Mouse (Mus musculus) kidney, embryonic 14.5 days (tissue): ENCODE measurements around the gene Tmem131. TPM values are rescaled to one million over a fixed set of nuclear protein-coding genes. Genes with fewer than 3 reads are reported as not detected.

Experiments
- ATAC-seq: fragments of 200-750 bp; cut with Nextera tagmentation; 2 replicates; pipeline ENCODE4 v1.8.0; 2017; ENCODE audit warnings: moderate number of reproducible peaks, mild to moderate bottlenecking, moderate TSS enrichment, moderate library complexity; ENCODE audit not compliant: low FRiP score, low TSS enrichment
- H3K27ac ChIP-seq: fragments of 300-500 bp; sonication (generic); 2 replicates; pipeline ENCODE4 v1.5.1; 2014; ENCODE audit warnings: low read depth, mild to moderate bottlenecking, low read length, moderate library complexity, mixed read lengths
- H3K27me3 ChIP-seq: fragments of 300-500 bp; sonication (generic); 2 replicates; pipeline ENCODE4 v1.6.1; 2014; ENCODE audit warnings: mild to moderate bottlenecking, low read length; ENCODE audit not compliant: control insufficient read depth, insufficient read depth
- H3K36me3 ChIP-seq: fragments of 300-500 bp; sonication (generic); 2 replicates; pipeline ENCODE4 v1.6.1; 2014; ENCODE audit warnings: low read length, mixed read lengths; ENCODE audit not compliant: control insufficient read depth, insufficient read depth
- H3K4me1 ChIP-seq: fragments of 300-500 bp; sonication (generic); 2 replicates; pipeline ENCODE4 v1.6.1; 2014; ENCODE audit warnings: low read length, mixed read lengths; ENCODE audit not compliant: control insufficient read depth, insufficient read depth
- H3K4me2 ChIP-seq: fragments of 300-500 bp; sonication (generic); replicated peaks from 2 replicates; pipeline ENCODE4 v1.6.1; 2014; ENCODE audit warnings: low read depth, mild to moderate bottlenecking, low read length
- H3K4me3 ChIP-seq: fragments of 300-500 bp; sonication (generic); 2 replicates; pipeline ENCODE4 v1.5.1; 2014; ENCODE audit warnings: mild to moderate bottlenecking, low read length
- H3K9ac ChIP-seq: fragments of 300-500 bp; sonication (generic); 2 replicates; pipeline ENCODE4 v1.6.1; 2014; ENCODE audit warnings: low read depth, mild to moderate bottlenecking, low read length, moderate library complexity
- H3K9me3 ChIP-seq: fragments of 300-500 bp; sonication (generic); 2 replicates; pipeline ENCODE4 v1.6.1; 2016; ENCODE audit warnings: low read length; ENCODE audit not compliant: control insufficient read depth
- WGBS: fragments of 180-500 bp; shearing (Covaris S2); extraction: QIAGEN DNeasy Blood & Tissue Kit; methylation state at CpG from one replicate; pipeline ENCODE4 v1.1.7; 2014; 5-methylcytosine and 5-hydroxymethylcytosine counted together
- polyA plus RNA-seq: library from polyadenylated mRNA; unstranded; fragments of >200 nt; fragmentation: Nextera tagmentation; extraction: Ambion mirVana; gene quantifications from 2 replicates; pipeline ENCODE4 v1.2.1, GENCODE M21; 2014

Gene Tmem131
- polyA plus RNA-seq, 1 experiment from 2014 or later, result 22.1 TPM

- no peaks in the 10 kb centered on the region for H3K9me3 ChIP-seq
- H3K36me3 ChIP-seq, result no peaks in the 10 kb centered on the region
- no peak for ATAC-seq
- H3K4me2 ChIP-seq, result no peak overlapping the region
- no peaks in the 10 kb centered on the region for H3K27me3 ChIP-seq
- no peak overlapping the region for H3K4me3 ChIP-seq
- WGBS, result 86% methylated on average over 3 of the region's 3 CpGs
- no peaks in the 10 kb centered on the region for H3K4me1 ChIP-seq
- H3K27ac ChIP-seq, result no peak overlapping the region
- H3K9ac ChIP-seq, result no peak overlapping the region
Observed at GRCm38 (mm10) chr1:36892461-36892860, 51.0 kb downstream of the Tmem131 start.

DNA sequence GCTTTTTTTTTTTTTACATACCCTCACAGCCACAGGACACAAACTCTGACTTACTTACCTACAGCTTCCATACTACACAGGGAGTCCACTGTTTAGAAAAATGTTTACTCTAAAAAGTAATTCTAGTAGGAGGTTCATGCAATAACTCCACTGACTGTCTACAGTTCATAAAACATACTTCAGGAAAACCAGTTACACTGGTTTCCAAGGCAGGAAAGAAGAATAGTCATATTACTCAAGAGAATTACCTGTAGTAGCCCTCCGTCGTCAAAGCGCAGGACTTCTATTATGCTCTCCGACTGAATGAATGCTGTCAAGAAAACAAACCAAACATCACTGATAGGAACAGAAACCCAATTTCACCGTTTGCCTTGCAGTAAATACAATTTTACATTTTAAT is 54.5 kb downstream of the Tmem131 start:
- Histone ChIP-seq H3K9me3 (no peaks in the 10 kb centered on the region), H3K36me3 (peaks cover 13% of the 10 kb centered on the region; the same call in 1 of the 2 replicates), H3K4me1 (no peaks in the 10 kb centered on the region; the same call in 1 of the 2 replicates), H3K9ac (no peak overlapping the region), H3K27me3 (no peaks in the 10 kb centered on the region), H3K27ac (no peak overlapping the region), H3K4me3 (no peak overlapping the region), H3K4me2 (no peak overlapping the region)
- 73% methylated on average over 5 of the region's 5 CpGs for WGBS
- no peak for ATAC-seq

GRCm38 (mm10) chr1:36887172-36887571 is 56.3 kb downstream of the Tmem131 start:
- H3K4me2 ChIP-seq, result no peak overlapping the region
- H3K4me3 ChIP-seq, result no peak overlapping the region
- H3K27ac ChIP-seq, result no peak overlapping the region
- H3K27me3 ChIP-seq, result no peaks in the 10 kb centered on the region
- H3K9me3 ChIP-seq, result no peaks in the 10 kb centered on the region
- WGBS, result 91% methylated on average over 3 of the region's 3 CpGs
- peaks cover 13% of the 10 kb centered on the region; the same call in 1 of the 2 replicates for H3K36me3 ChIP-seq
- H3K9ac ChIP-seq, result no peak overlapping the region
- no peaks in the 10 kb centered on the region; the same call in 1 of the 2 replicates for H3K4me1 ChIP-seq
- no peak for ATAC-seq

- Histone ChIP-seq H3K9ac (no peak overlapping the region), H3K36me3 (peaks cover 13% of the 10 kb centered on the region; the same call in 1 of the 2 replicates)
Observed at GRCm38 (mm10) chr1:36886489-36886888, 57.0 kb downstream of the Tmem131 start.

DNA sequence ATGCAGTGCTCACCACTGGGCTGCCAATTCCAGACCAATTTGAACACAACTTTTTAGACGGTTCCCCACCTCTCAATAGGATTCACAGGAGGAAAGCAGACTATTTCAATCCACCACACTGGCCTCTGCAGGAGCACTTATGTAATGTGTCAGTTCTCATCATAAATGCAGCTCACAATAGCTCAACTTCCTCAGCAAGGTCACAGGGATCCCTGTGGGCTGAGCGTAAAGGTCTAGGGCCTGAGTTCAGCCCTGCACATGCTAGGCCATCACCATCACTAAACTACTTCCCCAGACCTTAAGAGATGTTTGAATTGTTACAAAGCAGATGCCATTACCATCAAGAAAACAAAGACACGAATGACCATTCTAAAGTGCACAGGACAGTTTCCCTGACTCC is 58.9 kb downstream of the Tmem131 start:
- ATAC-seq, result no peak
- Histone ChIP-seq H3K4me1 (no peaks in the 10 kb centered on the region; the same call in 1 of the 2 replicates), H3K9ac (no peak overlapping the region), H3K36me3 (peaks cover 13% of the 10 kb centered on the region; the same call in 1 of the 2 replicates), H3K4me3 (no peak overlapping the region), H3K27me3 (no peaks in the 10 kb centered on the region), H3K4me2 (no peak overlapping the region), H3K9me3 (no peaks in the 10 kb centered on the region), H3K27ac (no peak overlapping the region)
- 70% methylated on average over 3 of the region's 3 CpGs for WGBS

More at GRCm38 (mm10) chr1:36886489-36886888, 57.0 kb downstream of the Tmem131 start:
- Histone ChIP-seq H3K4me3 (no peak overlapping the region), H3K4me2 (no peak overlapping the region), H3K27me3 (no peaks in the 10 kb centered on the region), H3K9me3 (no peaks in the 10 kb centered on the region), H3K27ac (no peak overlapping the region), H3K4me1 (no peaks in the 10 kb centered on the region; the same call in 1 of the 2 replicates)
- WGBS, result 87% methylated on average over 4 of the region's 4 CpGs
- ATAC-seq, result no peak

GRCm38 (mm10) chr1:36883805-36884204 is 59.7 kb downstream of the Tmem131 start:
- 80% methylated on average over 2 of the region's 2 CpGs for WGBS

GRCm38 (mm10) chr1:36879154-36879553 is 64.3 kb downstream of the Tmem131 start:
- H3K36me3 ChIP-seq, result peaks cover 3% of the 10 kb centered on the region; the same call in 1 of the 2 replicates
- no peaks in the 10 kb centered on the region; the same call in 1 of the 2 replicates for H3K4me1 ChIP-seq
- 61% methylated on average over 1 of the region's 1 CpGs for WGBS

More at GRCm38 (mm10) chr1:36883805-36884204, 59.7 kb downstream of the Tmem131 start:
- no peak for ATAC-seq
- H3K9me3 ChIP-seq, result no peaks in the 10 kb centered on the region
- no peak overlapping the region for H3K4me3 ChIP-seq
- H3K36me3 ChIP-seq, result peaks cover 13% of the 10 kb centered on the region; the same call in 1 of the 2 replicates
- H3K9ac ChIP-seq, result no peak overlapping the region
- no peak overlapping the region for H3K27ac ChIP-seq
- no peaks in the 10 kb centered on the region; the same call in 1 of the 2 replicates for H3K4me1 ChIP-seq
- H3K27me3 ChIP-seq, result no peaks in the 10 kb centered on the region
- no peak overlapping the region for H3K4me2 ChIP-seq

GRCm38 (mm10) chr1:36877126-36877525 is 66.3 kb downstream of the Tmem131 start:
- H3K27ac ChIP-seq, result no peak overlapping the region
- no peak overlapping the region for H3K4me2 ChIP-seq
- peaks cover 3% of the 10 kb centered on the region; the same call in 1 of the 2 replicates for H3K36me3 ChIP-seq
- WGBS, result 80% methylated on average over 1 of the region's 1 CpGs
- no peaks in the 10 kb centered on the region for H3K27me3 ChIP-seq
- ATAC-seq, result no peak
- no peaks in the 10 kb centered on the region for H3K9me3 ChIP-seq
- no peaks in the 10 kb centered on the region for H3K4me1 ChIP-seq
- H3K9ac ChIP-seq, result no peak overlapping the region
- H3K4me3 ChIP-seq, result no peak overlapping the region

More at GRCm38 (mm10) chr1:36879154-36879553, 64.3 kb downstream of the Tmem131 start:
- no peak for ATAC-seq
- H3K9ac ChIP-seq, result no peak overlapping the region
- no peak overlapping the region for H3K4me3 ChIP-seq
- no peak overlapping the region for H3K4me2 ChIP-seq
- no peaks in the 10 kb centered on the region for H3K9me3 ChIP-seq
- H3K27ac ChIP-seq, result no peak overlapping the region
- no peaks in the 10 kb centered on the region for H3K27me3 ChIP-seq

DNA sequence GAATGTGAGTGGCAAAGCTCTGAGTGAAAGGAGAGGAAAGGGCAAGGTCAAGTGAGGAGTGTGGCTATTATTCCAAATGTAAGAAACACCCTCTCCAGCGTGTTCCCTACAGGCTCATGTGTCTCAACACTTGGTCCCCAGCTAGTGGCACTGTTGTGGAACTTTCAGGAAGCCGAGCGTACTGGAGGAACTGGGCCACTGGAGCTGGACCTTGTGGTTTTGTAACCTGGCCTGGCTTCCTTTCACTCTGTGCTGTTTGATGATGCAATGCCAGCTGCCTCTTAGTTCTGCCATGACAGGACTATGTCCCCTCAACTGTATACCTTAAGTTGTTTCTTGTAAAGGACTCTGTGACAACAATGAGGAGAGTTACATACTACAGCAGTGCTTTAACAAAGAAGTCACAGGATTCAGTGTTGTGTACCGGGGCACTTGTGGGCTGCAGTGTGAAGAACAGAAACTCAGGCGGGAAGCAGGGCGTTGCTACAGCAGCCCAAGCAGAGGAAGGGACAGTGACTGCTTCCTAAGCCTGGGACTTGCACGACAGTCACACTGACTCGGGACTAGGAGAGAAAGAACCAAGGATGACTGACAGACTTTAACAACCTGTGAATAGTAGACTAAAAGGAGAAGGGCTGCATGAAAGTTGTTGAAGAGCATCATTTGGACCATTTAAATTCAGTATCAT is 68.4 kb downstream of the Tmem131 start:
- Histone ChIP-seq H3K9me3 (no peaks in the 10 kb centered on the region), H3K4me2 (no peak overlapping the region), H3K27me3 (no peaks in the 10 kb centered on the region), H3K9ac (no peak overlapping the region), H3K4me1 (no peaks in the 10 kb centered on the region), H3K27ac (no peak overlapping the region), H3K4me3 (no peak overlapping the region), H3K36me3 (peaks cover 3% of the 10 kb centered on the region; the same call in 1 of the 2 replicates)
- WGBS, result 78% methylated on average over 8 of the region's 8 CpGs
- ATAC-seq, result no peak
